Mouse (Mus musculus) lung, postnatal 36 days (tissue): ENCODE measurements around the gene Gm10643.

Experiments used
- DNase-seq: peaks from one replicate; pipeline ENCODE4 v3.0.0; 2022; ENCODE audit warnings: mixed read lengths

Gm10643 gene

GRCm38 (mm10) chr8:84070667-84071066, 5.7 kb upstream of the Gm10643 start:
- DNase-seq = no peak

GRCm38 (mm10) chr8:84070241-84070640, 5.3 kb upstream of the Gm10643 start:
- DNase-seq = peak; percentile 22

DNA sequence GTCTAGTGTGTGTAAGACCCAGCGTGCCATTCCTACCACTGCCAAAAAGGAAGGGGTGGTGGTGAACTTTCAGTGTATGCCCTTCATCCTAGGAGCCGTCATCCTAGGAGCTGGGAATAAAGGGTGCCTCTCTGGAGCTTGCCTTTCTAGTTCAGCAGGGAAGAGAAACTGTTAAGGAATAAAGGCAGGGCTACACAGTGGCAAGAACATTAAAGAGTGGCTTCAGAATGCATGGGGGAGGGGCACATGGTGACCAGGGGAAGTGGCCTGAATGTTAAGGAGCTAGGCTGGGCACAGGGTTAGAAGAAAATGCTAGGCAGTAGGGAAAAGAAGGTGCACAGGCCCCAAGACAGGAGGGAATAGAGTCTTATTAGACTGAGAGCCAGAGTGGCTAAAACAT, 4.8 kb upstream of the Gm10643 start:
- DNase-seq = peak; percentile 48

- peak; percentile 19 for DNase-seq
Measured at GRCm38 (mm10) chr8:84069169-84069568, 4.2 kb upstream of the Gm10643 start.

DNA sequence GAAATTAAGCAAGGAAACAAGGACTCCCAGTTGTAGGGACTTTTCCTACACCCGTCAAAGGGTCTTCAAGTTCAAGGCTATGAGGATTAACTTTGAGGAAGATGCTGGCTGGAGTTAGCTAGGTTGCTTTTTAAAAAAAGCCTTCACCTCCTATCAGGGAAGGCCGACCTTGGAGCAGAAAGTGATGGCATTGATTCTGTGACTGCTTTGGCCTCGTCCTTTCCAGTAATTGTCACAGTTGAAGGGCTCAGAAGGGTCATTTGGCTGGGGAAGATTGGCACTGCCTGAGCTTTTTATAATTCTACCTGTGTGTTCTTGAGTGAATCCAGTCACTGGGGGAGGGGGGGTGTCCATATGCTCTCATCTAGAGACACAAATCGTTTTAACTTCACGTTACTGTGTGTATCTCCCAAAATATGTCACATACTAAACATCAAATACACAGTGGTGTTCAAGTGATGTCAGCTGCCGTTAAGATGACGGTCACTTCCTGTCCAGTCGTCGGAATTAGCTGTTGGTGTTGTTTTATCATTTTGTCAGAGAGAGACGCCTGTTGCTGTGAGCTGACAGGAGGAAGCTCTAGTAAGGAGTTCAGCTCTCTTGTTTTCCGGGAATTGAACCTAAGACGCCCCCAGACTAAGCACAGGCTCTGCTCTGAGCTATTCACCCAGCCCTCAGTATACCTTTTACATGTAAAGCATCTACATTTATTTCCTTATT, 3.5 kb upstream of the Gm10643 start:
- DNase-seq = peak; percentile 41

DNA sequence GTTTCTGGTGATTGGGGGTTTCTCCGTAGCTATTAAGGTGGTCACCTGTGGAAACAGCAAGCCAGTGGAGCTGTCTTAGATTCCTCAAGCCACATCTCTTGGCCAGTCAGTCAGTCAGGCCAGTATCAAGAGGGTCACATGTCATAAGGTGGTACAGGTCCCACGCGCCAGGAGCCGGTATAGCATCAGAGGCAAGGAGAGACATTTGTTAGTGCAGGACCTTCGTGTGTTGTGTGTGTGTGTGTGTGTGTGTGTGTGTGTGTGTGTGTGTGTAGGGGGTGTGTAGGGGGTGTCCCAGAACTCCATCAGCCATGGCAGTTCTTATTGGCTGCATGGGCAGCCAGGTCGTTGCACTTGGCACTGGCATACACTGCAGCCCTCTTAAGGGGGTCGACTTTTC, 3.0 kb upstream of the Gm10643 start:
- no peak for DNase-seq

DNA sequence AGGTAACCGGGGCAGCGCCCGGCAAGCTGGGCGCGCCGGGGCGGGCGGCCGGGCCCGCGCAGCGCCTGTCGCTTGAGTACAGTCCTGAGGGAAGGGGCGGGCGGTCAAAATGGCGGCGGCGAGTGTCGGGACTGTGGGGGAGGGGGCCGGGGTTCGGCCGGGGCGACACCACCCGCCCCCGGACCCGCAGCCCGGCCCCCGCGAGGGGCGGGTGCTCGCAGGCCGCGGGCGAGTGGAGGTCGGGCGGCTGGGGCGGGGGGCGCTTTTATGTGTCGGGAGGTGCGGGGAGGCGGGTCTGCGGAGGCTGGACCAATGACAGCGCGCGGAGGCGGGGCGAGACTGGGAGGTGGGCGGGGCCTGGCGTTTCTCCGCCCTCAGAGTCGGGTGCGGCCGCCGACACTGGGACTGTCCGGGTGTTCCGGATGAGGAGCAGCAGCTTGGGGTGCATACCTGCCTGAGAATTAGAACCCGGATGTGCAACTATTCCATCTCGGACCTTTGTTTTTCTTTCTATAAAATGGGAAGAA, 2.2 kb upstream of the Gm10643 start:
- DNase-seq = peak; percentile 97

DNA sequence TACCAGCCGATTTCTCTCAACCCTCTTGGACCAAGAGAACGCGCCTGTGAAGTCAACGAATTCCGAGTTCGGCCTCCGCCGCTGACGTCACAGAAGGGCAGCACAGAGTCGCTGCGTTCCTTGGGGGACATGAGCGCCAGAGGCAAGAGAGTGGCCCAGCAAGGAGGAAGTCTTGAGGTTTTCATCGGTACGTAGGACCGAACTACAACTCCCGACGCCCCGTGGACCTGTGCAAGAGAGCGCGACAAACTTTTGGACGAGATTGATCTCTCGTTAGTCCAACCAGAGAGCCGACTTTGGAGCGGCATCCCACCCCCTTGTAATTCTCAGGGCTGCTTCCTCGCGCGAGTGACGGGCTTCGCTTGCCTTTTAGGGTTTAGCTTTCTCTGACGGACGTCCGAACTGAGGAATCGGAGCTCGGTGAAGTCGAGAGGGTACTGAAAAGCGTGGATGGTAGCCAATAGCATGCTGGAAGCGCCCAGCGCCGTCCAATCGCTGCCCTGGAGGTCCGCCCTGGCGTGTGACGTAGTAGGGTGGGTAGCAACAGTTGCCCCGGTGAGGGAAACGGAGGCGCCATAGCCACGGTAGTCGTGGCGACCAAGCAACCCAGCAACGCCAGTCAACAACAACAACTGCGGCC, 1.5 kb upstream of the Gm10643 start, which contains the start of gene Rfx1:
Gene Rfx1 (plus strand): TSS at position 544 of the 640 bp plus-strand sequence.
- peak; percentile 100 for DNase-seq

DNA sequence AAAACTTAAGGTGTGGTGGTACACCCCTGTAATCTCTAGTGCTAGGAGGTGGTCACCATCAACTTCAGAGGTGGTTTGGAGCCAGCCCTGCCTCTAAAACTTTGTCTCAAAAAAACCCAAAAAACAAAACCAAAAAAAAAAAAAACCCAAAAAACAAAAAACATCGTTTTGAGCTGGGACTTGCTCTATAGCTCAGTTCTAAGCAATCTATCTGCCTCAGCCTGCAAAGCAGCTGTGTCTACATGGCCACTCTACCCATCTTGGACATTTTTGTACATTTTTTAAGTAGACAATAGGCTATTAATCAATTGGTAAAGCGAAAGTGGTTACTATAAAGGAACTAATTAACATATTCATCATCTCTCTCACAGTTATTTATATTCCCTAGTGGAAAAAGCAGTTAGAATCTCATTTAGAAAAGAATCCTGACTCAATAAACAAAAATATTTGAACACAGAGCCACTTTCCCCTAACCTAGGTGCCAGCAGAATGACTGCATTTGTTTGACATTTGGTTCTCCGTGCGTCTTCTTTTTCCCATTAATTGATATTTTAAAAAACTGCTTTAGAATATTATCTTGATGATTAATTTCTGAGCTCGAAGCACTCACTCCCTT, 628 bp upstream of the Gm10643 start:
- no peak for DNase-seq

DNA sequence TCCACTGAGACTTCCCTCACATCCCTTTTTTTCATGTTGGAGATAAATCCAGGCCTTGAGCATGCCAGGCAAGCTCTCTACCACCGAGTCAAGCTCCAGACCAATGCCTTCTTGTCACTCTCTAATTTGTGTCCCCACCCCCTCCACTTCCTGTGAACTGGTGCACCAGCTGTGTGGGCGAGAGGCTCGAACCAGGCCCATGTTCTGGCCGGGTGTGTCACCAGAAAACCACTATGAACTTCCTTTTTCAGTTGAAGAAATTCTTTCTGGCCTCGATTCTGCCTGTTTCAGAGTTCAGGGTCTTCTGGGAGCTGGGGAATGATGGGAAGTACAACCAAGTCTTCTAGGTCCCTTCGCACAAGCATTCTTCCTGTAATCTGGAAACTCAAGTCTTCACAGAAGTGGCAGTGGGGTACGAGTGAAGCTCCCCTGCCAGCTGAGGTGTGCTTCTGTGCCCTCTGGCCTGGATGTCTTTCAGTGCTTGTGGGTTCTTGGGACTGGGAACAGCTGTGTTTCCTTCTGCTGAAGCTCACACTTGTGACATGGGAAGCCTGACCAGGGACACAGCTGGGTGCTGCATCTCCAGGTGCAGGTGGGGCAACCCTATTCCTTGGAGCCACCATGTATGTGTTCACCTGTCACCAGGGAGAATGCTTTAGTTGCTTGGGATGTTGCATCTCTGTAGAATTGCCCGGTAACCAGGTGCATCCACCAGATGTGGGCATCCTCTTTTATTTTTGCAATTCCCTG, 901 bp downstream of the Gm10643 start:
- DNase-seq = peak; percentile 85

- no peak for DNase-seq
Measured at GRCm38 (mm10) chr8:84060245-84060644, 4.7 kb downstream of the Gm10643 start.

- no peak for DNase-seq
Measured at GRCm38 (mm10) chr8:84059226-84059625, 5.7 kb downstream of the Gm10643 start.

GRCm38 (mm10) chr8:84057827-84058226, 7.1 kb downstream of the Gm10643 start:
- DNase-seq = no peak

GRCm38 (mm10) chr8:84053229-84053628, 11.7 kb downstream of the Gm10643 start:
- no peak for DNase-seq

DNA sequence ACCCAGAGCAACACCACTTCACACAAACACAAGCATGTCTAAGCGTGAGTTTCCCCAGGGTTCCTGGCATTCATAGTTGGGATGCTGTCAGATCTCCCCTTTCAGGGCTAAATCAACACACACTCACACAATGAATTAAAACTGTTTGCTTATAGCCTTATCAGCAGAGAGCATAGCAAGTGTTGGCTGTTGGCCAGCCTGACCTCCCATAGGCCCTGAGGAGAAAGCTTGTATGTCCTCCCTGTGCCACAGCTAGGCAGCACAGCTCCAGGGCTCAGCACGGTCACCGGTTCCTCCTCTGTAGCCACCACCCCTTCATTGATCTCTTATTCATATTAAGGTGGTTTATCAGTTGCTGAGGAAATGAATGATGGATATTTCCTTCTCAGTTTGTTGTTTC, 12.2 kb downstream of the Gm10643 start:
- peak; percentile 17 for DNase-seq

DNA sequence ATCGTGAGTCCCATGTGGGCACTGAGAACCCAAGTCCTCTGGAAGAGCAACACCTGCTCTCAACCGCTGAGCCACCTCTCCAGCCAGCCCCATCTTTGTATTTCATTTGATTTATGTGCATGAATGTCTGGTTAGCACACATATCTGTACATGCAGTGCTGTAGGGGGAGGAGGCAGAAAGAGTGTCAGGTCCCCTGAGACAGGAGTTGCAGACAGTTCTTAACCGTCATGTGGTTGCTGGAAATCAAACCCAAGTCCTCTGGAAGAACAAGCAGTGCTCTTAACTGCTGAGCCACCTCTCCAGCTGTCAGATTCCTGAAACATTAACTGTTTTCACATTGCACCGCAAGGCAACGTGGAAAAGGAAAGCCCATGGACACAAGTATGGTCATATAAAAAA, 16.8 kb downstream of the Gm10643 start:
- no peak for DNase-seq

- no peak for DNase-seq
Measured at GRCm38 (mm10) chr8:84046505-84046904, 18.4 kb downstream of the Gm10643 start.

DNA sequence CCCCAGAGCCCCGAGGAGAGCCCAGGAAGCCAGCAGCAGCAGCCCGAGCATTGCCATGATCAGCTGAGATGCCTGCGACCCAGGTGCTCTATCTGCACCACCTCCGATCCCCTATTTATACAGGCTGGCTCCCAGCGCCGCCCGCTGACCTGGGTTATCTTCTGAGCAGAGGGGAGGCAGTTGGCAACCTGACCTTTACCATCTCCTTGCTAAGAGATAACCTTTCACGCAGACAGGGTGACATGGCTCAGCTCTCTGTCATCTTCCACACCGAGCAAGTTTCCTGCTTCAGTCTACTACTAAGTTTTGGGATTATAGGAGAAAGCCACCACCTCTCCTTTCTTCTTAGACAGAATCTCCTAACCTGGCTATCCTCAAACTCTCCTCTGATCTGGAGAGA, 20.0 kb downstream of the Gm10643 start, which contains the start of gene Rln3:
Gene Rln3 (minus strand): TSS at position 101 of the 400 bp plus-strand sequence.
- DNase-seq = no peak

- DNase-seq = no peak
Measured at GRCm38 (mm10) chr8:84044103-84044502, 20.8 kb downstream of the Gm10643 start.

- DNase-seq = peak; percentile 40
Measured at GRCm38 (mm10) chr8:84042948-84043342, 22.0 kb downstream of the Gm10643 start.

GRCm38 (mm10) chr8:84042066-84042947, 22.6 kb downstream of the Gm10643 start, which contains the start of gene Il27ra:
TSS of gene Il27ra (minus strand) at chr8:84042589.
- DNase-seq = peak; percentile 79

DNA sequence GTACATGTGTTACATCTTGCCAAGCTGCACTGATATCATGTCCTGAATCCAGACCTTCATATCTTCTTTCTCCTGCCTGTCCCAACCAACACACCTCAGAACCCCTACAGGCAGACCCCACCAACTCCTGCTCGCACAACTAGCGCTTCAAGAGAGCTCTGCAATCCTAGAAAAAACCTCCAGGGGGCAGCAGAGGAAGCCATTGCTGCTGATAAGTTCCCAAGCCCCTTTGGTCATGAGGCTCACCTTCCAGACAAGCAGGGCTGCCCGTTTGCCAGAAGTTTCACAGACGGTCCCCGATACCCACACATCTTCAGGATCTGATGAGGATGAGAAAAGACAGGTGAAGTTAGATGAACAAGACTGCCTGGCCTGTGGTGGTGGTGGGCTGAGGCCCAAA, 25.9 kb downstream of the Gm10643 start:
- DNase-seq = peak; percentile 89
